Comparison of ENCODE assay signal across 8 mouse cellular contexts in genomic region chr5:142628726-142629662, GRCm38 (mm10). TPM values are rescaled to one million over a fixed set of nuclear protein-coding genes. Genes with fewer than 3 reads are reported as not detected.
DNase-seq lines count a peak whose midpoint lies in the region; ATAC-seq lines count a peak whose summit lies in the region.

No protein-coding gene starts in this region.

- H3K36me3 ChIP-seq in hindbrain, embryonic 13.5 days: peaks cover 11% of the 10 kb centered on the region

- no peaks in the 10 kb centered on the region for H3K9me3 ChIP-seq in hindbrain, embryonic 13.5 days

- peak overlapping the region; percentile 96 for H3K4me2 ChIP-seq in hindbrain, embryonic 13.5 days

- H3K4me1 ChIP-seq in hindbrain, embryonic 13.5 days (replicated peaks): peaks cover 20% of the 10 kb centered on the region

- peak overlapping the region; percentile 98 for H3K9ac ChIP-seq in hindbrain, embryonic 13.5 days

- 1% methylated on average over 69 of the region's 69 CpGs for WGBS in hindbrain, embryonic 13.5 days

- H3K27ac ChIP-seq in hindbrain, embryonic 13.5 days: peak overlapping the region; percentile 79

- peak overlapping the region; percentile 98 for H3K4me3 ChIP-seq in hindbrain, embryonic 13.5 days

- no peaks in the 10 kb centered on the region for H3K27me3 ChIP-seq in hindbrain, embryonic 13.5 days

- ATAC-seq in hindbrain, embryonic 13.5 days (ENCODE audit: low FRiP score): peak; percentile 96

- peak; percentile 98 for DNase-seq in Muller cell, postnatal 12 days (ENCODE audit: inconsistent ontology term)
- DNase-seq in cerebellum, adult 9-11 months: peak; percentile 96
- peak; percentile 92 to 95 for DNase-seq in frontal cortex, postnatal 10 days (ENCODE audit: low spot score in 2 of 2)
- peak; percentile 91 to 93 for DNase-seq in layer of hippocampus, postnatal 25 days (ENCODE audit: extremely low spot score in 1 of 2, low spot score in 1 of 2)
- peak; percentile 97 for DNase-seq in lung, postnatal 25 days (ENCODE audit: low spot score)
- DNase-seq in retina, embryonic 14.5 days (ENCODE audit: low spot score): peak; percentile 99
- DNase-seq in thymus, postnatal 4 days: peak; percentile 99

RNA-seq across cellular contexts. Expression of gene Wipi2, which starts 1.5 kb away (rescaled TPM):
- 44.4 and 44.5 TPM in 2 replicates for polyA plus RNA-seq in hindbrain, embryonic 13.5 days (2015; fragmentation: Nextera tagmentation; extraction: Ambion mirVana)
- total RNA-seq in layer of hippocampus, postnatal 25 days (2021): 100 to 1,000 TPM in 1 of 2 experiments, 10 to 100 TPM in 1; 92.7 to 104 TPM

RNA-seq across cellular contexts. Expression of gene Mmd2, which starts 20.4 kb away (rescaled TPM):
- polyA plus RNA-seq in hindbrain, embryonic 13.5 days (2015; fragmentation: Nextera tagmentation; extraction: Ambion mirVana): 34.1 and 34.8 TPM in 2 replicates
- 100 to 1,000 TPM; 166 to 185 TPM for total RNA-seq in layer of hippocampus, postnatal 25 days (2021)

Comparison
In these comparisons a context has a peak if more than half of its experiments do, and no peak if none do; other contexts are left out.
1. Peak in every context shown above with its lines: DNase-seq, ATAC-seq, H3K4me3 ChIP-seq and H3K27ac ChIP-seq.